Mouse (Mus musculus): ENCODE measurements at regions not wholly inside any gene's neighbourhood (a gene's known extent, or its start where the extent isn't known, plus 50 kb on each side); places are given as distances from the start of the nearest gene placed in this dataset.

GRCm38 (mm10) chr11:43952151-43952550 lies 51.1 kb upstream of the Adra1b start:
- no peak for DNase-seq (ENCODE audit: low spot score in 2 of 2)

DNA sequence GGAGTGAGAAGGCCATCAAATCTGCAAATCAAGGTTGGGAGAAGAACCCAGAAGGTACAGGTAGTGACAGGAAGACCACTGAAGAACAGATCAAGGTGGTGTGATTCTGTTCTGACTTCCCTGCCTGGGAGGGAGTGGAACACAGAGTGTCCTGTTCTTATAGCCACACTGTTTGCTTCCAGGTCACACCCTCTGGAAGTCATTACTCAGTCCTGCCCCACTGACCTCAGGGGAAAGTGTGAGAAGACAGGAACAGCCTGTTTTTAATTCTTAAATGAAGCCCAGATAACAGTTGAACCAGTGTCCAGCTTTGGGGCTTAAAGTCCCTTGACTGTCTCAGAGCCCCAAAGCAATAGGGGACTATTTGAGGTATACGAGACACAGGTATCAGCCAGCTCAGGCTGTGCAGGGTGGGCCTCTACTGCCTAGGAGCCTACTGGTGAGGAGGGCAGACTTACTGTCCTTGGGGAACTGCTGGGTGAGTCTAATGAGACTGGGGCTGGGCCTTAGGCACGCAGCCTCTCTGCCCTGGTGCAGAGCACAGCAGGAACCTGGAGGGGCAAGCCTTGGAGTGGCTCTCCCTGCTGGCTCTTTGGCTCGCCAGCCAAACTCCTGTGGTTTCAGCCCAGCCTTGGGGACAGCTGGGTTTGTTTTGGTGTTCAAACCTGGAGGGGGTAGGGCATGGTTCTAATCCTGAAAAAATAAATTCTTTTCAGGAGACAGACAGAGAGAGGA lies 57.4 kb upstream of the Adra1b start:
- DNase-seq (ENCODE audit: low spot score in 2 of 2) = no peak

- DNase-seq (ENCODE audit: low spot score in 2 of 2) = no peak
These were observed 57.9 kb upstream of the Adra1b start for GRCm38 (mm10) chr11:43958976-43959315.

DNA sequence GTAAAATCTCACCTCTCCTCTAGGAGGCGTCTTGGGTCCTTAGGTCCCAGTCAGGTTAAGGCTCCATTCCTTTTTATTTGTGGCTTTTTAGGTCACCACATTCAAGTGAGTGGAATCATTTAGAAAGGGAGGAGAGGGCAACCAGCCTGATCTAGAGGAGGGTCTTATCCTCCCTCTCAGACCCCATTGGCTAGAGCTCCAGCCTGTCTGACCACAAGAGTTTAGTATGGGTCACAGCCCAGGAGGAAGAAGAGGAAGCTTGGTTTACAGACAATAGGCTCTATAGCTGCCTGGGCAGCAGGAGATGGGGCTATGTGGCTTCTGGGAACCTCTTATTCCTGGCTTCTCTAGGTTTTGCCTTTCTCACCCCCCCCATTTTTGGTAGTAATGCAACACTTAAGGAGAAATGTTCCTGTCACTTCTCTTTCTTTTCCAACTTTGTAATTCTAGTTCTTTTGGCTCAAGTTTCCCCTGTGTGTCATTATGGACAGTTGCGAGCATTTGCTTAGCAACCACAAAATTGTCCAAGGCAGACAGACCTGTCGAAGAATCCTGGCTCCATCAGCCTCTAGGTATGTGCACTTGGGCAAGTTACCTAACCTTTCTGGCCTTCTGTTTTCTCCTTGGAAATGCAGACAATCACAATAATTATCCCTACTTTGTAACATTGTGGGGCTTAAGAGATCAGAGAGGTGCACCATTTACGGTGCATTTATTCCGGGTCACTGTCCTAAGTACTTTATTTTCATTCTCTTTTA lies 59.5 kb upstream of the Adra1b start:
- no peak for DNase-seq (ENCODE audit: low spot score in 2 of 2)

- no peak for DNase-seq (ENCODE audit: low spot score in 2 of 2)
These were observed 60.5 kb upstream of the Adra1b start for GRCm38 (mm10) chr11:43961398-43962070.

DNA sequence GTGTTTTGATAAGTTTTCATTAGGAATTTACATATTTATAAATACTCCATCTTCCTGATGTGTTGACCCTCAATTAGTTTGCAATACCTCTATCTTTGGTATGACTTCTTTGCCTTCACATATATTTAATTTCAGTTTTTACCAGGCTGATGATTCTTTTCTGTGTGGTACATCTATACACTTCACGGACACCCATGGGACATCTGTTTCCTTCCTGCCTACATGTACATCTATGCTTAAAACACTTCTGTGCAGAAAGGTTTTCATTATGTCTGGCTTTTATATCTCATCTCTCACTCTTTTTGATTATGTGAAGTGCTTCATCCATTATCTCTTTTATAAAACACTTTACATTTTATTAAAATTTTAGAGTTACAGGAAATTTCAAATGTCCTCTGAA lies 66.8 kb upstream of the Adra1b start:
- no peak for DNase-seq (ENCODE audit: low spot score in 2 of 2)

GRCm38 (mm10) chr11:43971886-43972285 lies 70.9 kb upstream of the Adra1b start:
- no peak for DNase-seq (ENCODE audit: low spot score in 2 of 2)

DNA sequence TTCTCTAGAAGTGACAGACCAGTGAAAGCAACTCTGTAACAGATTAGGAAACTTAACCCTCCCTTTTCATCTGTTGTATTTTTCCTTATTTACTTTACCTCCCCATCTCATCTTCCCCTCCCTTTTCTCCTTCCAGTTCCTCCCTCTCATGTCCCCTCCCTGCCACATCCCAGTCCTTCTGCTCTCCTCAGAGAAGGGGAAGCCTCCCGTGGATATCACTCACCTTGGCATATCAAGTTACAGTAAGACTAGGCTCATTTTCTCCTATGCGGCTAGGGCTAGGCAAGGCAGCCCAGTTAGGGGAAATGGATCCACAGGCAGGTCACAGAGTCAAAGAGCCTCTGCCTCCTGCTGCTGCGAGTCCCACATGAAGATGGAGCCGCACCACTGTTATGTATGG lies 75.0 kb upstream of the Adra1b start:
- no peak for DNase-seq (ENCODE audit: low spot score in 2 of 2)

DNA sequence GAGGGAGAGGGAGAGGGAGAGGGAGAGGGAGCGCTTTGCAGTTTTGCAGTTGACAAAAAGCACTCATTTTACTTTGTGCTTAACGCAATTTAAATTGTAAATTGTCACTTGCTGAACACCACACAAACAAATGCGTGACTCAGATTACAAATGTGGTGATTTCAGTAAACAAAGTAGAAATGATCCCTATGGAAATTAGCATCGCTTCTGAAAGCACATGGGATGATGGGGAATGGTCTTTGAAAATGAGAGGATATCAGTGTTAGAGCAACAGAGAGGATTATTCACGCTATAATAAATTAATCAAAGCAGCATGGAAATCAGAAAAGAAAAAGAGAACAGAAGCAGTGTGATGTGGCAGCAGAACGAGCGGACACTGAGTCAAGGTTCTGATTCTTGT lies 78.4 kb upstream of the Adra1b start:
- DNase-seq (ENCODE audit: low spot score in 2 of 2) = no peak

- no peak for DNase-seq (ENCODE audit: low spot score in 2 of 2)
These were observed 79.4 kb upstream of the Adra1b start for GRCm38 (mm10) chr11:43980444-43980843.

GRCm38 (mm10) chr11:43989911-43990430 lies 89.0 kb upstream of the Adra1b start:
- DNase-seq (ENCODE audit: low spot score in 2 of 2) = no peak

GRCm38 (mm10) chr11:43992011-43992471 lies 91.0 kb upstream of the Adra1b start:
- no peak for DNase-seq (ENCODE audit: low spot score in 2 of 2)

DNA sequence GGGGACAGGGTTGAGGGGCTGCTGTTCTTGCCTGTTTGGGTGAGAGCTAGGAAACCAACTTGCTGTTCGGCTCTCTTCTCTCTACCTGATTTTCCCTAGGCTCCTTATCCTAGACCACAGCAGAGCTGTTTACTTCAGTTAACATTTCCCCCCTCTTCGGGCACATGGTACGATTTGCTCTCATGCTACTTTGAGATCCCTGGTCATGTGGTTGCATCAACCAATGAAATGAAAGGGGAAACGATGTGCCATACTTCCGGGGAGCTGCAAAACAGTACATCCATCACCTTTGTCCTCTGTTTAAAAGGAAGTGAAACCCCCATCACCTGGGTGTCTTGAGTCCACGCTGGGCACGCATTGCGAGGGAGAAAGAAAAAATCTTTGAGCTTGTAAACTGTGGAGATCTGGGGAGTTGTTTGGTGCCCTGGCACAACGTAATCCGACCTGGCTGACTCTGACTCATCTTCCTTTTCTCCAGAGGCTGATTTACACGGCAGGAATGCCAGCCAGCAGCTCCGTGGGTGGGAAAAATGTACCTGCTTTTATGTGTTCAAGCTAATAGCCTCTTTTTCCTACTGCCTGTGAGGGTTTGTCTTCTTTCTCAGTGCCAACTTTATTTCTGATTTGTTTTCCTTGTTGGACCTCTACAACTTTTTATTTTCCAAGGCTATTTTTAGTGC lies 97.2 kb upstream of the Adra1b start:
- DNase-seq (ENCODE audit: low spot score in 2 of 2) = no peak

- DNase-seq (ENCODE audit: low spot score in 2 of 2) = no peak
These were observed 99.0 kb upstream of the Adra1b start for GRCm38 (mm10) chr11:44000056-44000455.

GRCm38 (mm10) chr11:44001843-44002589 lies 101.0 kb upstream of the Adra1b start:
- DNase-seq (ENCODE audit: low spot score in 2 of 2) = no peak

- no peak for DNase-seq (ENCODE audit: low spot score in 2 of 2)
These were observed 101.9 kb upstream of the Adra1b start for GRCm38 (mm10) chr11:44002716-44003522.

DNA sequence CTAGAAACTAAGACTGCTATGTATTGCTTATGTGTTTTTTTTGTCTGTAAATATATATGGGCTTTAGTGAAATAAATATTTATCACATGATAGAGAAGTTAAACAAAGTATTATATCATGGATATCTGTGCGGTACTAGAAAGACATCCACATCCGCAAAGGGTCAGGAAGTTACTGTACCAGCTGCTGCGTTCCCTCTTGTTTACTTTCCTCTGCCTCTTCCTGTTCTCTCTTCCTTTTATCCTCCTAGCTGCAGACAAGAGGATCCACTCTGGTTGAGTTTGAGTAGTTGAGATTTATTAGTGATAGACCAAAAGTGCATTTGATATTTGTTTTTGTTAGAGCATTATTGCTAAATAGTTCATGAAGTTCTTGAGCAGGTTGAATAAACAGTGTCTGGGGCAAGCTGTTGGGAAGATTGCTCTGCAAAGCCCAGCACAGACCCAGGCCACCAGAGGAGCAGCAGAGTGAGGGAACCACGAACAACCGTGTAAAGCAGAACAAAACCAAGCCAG lies 106.6 kb upstream of the Adra1b start:
- DNase-seq (ENCODE audit: low spot score in 2 of 2) = no peak

- DNase-seq (ENCODE audit: low spot score in 2 of 2) = no peak
These were observed 111.3 kb upstream of the Adra1b start for GRCm38 (mm10) chr11:44012314-44012713.

- DNase-seq (ENCODE audit: low spot score in 2 of 2) = no peak
These were observed 112.8 kb upstream of the Adra1b start for GRCm38 (mm10) chr11:44013841-44014240.

GRCm38 (mm10) chr11:44021638-44022037 lies 120.6 kb upstream of the Adra1b start:
- no peak for DNase-seq (ENCODE audit: low spot score in 2 of 2)
